Mouse (Mus musculus) forebrain, embryonic 13.5 days (tissue): ENCODE measurements at regions not wholly inside any gene's neighbourhood (a gene's known extent, or its start where the extent isn't known, plus 50 kb on each side); places are given as distances from the start of the nearest gene placed in this dataset.
A peak's percentile ranks its signal among the peaks of the same experiment; 100 is the strongest.
"Not testable (repeated sequence)": the region's sequence is repeated elsewhere in the genome, so short reads cannot be mapped to it uniquely, and the experiment has no call there.

ENCODE experiments used
- ATAC-seq: fragments of 200-750 bp; cut with Nextera tagmentation; 2 replicates; pipeline ENCODE4 v1.8.0; 2017
- H3K27ac ChIP-seq: fragments of 300-500 bp; sonication (generic); 2 replicates; pipeline ENCODE4 v1.5.1; 2015; ENCODE audit warnings: inconsistent platforms, mild to moderate bottlenecking, moderate library complexity
- H3K27me3 ChIP-seq: fragments of 300-500 bp; sonication (generic); 2 replicates; pipeline ENCODE4 v1.6.1; 2015; ENCODE audit warnings: mild to moderate bottlenecking, inconsistent platforms
- H3K36me3 ChIP-seq: fragments of 300-500 bp; sonication (generic); 2 replicates; pipeline ENCODE4 v1.6.1; 2015; ENCODE audit warnings: mild to moderate bottlenecking, inconsistent platforms; ENCODE audit not compliant: poor library complexity, severe bottlenecking
- H3K4me1 ChIP-seq: fragments of 300-500 bp; sonication (generic); 2 replicates; pipeline ENCODE4 v1.6.1; 2015; ENCODE audit warnings: inconsistent platforms
- H3K4me2 ChIP-seq: fragments of 300-500 bp; sonication (generic); 2 replicates; pipeline ENCODE4 v1.6.1; 2015; ENCODE audit warnings: inconsistent platforms, mild to moderate bottlenecking, moderate library complexity
- H3K4me3 ChIP-seq: fragments of 300-500 bp; sonication (generic); 2 replicates; pipeline ENCODE4 v1.5.1; 2015; ENCODE audit warnings: mild to moderate bottlenecking, inconsistent platforms
- H3K9ac ChIP-seq: fragments of 300-500 bp; sonication (generic); 2 replicates; pipeline ENCODE4 v1.6.1; 2015; ENCODE audit warnings: mild to moderate bottlenecking, inconsistent platforms
- H3K9me3 ChIP-seq: fragments of 300-500 bp; sonication (generic); replicated peaks from 2 replicates; pipeline ENCODE4 v1.6.1; 2016; ENCODE audit warnings: inconsistent platforms
- WGBS: fragments of 180-500 bp; shearing (Covaris S2); methylation state at CpG from one replicate; pipeline ENCODE4 v1.1.7; 2015; 5-methylcytosine and 5-hydroxymethylcytosine counted together

DNA sequence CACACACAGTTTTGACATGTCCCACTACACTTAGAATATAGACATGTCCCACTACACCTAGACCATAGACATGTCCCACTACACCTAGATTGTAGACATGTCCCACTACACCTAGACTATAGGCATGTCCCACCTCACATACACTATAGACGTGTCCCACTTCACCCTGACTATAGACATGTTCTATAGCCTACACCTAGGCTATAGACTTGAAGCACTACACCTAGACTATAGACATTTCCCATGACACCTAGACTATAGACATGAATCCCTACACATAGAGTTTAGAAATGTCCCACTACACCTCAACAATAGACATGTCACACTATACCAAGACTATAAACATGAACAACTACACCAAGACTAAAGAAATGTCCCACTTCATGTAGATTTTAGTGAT, 2580.9 kb downstream of the Gm37988 start:
- WGBS = 90% methylated on average over 1 of the region's 1 CpGs
- no peaks in the 10 kb centered on the region for H3K27me3 ChIP-seq
- ATAC-seq = no peak

DNA sequence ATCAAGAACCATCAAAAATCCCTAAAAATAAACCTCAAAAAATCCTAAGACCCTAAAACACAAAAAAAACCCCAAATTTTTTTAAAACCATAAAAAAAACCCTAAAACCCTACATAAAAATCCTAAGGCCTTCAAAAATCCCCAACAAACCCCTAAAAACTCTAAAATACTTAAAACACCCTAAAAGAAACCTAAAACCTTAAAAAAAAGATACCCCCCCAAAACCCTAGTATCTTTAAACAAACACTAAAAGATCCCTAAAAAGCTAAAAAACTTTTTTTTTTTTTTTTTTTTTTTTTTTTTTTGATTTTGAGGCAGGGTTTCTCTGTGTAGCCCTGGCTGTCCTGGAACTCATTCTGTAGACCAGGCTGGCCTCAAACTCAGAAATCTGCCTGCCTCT, 2585.8 kb downstream of the Gm37988 start:
- H3K27ac ChIP-seq = no peak overlapping the region
- H3K36me3 ChIP-seq = no peaks in the 10 kb centered on the region
- no peaks in the 10 kb centered on the region for H3K27me3 ChIP-seq
- ATAC-seq = no peak
- no peak overlapping the region for H3K4me3 ChIP-seq
- H3K9me3 ChIP-seq = no peaks in the 10 kb centered on the region
- no peak overlapping the region for H3K9ac ChIP-seq
- no peaks in the 10 kb centered on the region for H3K4me1 ChIP-seq
- H3K4me2 ChIP-seq = no peak overlapping the region

More for the DNA sequence above, 2580.9 kb downstream of the Gm37988 start:
- H3K9ac ChIP-seq = no peak overlapping the region
- H3K36me3 ChIP-seq = no peaks in the 10 kb centered on the region
- H3K9me3 ChIP-seq = no peaks in the 10 kb centered on the region
- H3K4me1 ChIP-seq = no peaks in the 10 kb centered on the region
- H3K27ac ChIP-seq = no peak overlapping the region
- H3K4me3 ChIP-seq = no peak overlapping the region
- H3K4me2 ChIP-seq = no peak overlapping the region

DNA sequence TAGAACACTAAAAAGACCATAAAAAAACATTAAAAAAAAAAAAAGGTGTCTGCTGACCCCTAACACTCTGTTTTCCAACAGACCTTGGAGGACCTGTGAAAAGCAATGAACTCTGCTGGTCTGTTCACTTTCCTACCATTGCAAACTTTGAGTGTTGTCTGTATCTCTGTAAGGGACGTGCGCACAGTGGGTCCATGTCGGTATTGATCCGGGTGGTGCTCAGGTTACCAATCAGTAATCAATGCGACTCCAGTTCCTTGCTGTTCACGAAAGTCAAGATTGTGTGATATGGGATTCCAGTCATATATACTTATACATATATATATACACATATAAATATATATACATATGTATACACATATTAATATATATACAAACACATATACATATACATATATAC, 2586.5 kb downstream of the Gm37988 start:
- Histone ChIP-seq H3K9ac (no peak overlapping the region), H3K36me3 (no peaks in the 10 kb centered on the region), H3K4me1 (no peaks in the 10 kb centered on the region)

DNA sequence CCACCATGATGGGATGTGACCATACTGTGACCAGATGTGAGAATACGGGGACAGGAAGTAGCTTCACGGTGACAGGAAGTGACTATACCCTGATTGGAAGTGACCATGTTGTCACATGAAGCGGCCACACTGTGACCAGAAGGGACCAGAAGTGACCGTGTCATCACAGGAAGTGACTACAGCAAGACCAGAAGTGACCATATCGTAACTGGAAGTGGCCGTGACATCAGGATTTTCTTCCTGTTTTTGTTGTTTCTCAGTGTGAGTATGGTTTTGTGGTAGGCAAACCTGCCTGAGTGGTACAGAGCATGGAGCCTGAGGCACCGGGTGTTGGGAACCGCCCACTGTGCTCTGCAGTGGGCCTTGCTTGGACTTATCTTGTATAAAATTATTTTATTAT, 2587.8 kb downstream of the Gm37988 start:
- no peaks in the 10 kb centered on the region for H3K9me3 ChIP-seq
- no peaks in the 10 kb centered on the region for H3K27me3 ChIP-seq
- H3K27ac ChIP-seq = no peak overlapping the region
- no peak overlapping the region for H3K9ac ChIP-seq
- WGBS = 97% methylated on average over 8 of the region's 8 CpGs
- H3K4me3 ChIP-seq = no peak overlapping the region
- ATAC-seq = no peak
- H3K36me3 ChIP-seq = no peaks in the 10 kb centered on the region
- no peaks in the 10 kb centered on the region for H3K4me1 ChIP-seq
- H3K4me2 ChIP-seq = no peak overlapping the region

More for the DNA sequence above, 2586.5 kb downstream of the Gm37988 start:
- Histone ChIP-seq H3K27ac (no peak overlapping the region), H3K4me3 (no peak overlapping the region), H3K27me3 (no peaks in the 10 kb centered on the region), H3K9me3 (no peaks in the 10 kb centered on the region), H3K4me2 (no peak overlapping the region)
- WGBS = 96% methylated on average over 6 of the region's 6 CpGs
- ATAC-seq = no peak

DNA sequence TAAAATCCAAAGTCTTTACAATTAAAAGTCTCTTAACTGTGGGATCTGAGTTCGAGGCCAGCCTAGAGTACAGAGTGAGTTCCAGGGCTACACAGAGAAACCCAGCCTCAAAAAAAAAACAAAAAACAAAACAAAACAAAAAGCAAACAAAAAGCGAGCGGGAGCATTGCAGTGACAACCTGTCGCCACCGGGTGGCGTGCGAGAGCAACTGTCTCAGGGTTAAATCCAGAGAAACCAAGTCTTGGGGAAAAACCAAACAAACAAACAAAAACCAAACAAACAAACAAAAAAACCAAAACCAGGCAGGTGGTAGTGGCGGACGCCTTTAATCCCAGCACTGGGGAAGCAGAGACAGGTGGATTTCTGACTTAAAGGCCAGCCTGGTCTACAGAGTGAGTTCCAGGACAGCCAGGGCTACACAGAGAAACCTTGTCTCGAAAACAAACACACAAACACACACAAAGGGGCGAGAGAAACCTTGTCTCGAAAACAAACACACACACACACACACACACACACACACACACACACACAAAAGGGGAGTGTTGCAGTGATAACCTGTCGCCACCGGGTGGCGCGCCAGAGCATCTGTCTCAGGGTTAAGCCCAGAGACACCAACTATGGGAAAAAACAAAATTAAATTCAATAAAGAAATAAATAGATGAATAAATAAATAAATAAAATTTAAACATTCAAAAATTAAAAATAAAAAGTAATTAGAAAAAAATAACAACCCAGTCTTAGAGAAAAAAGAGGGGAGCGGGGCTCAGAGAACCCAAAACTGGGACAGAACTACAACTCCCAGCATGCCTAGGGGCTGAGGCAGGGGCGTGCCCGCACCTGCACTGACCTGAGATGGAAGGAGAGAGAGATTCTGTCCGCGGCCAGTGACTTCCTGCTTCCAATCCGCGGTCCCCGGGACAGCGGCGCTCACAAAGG, 2589.4 kb downstream of the Gm37988 start:
- Histone ChIP-seq H3K27ac (peak overlapping the region; percentile 57; the same call in 1 of the 2 replicates), H3K4me3 (peak overlapping the region; percentile 66), H3K4me1 (no peaks in the 10 kb centered on the region), H3K4me2 (peak overlapping the region; percentile 46), H3K9me3 (no peaks in the 10 kb centered on the region), H3K36me3 (no peaks in the 10 kb centered on the region), H3K9ac (peak overlapping the region; percentile 65), H3K27me3 (no peaks in the 10 kb centered on the region)
- peak; percentile 90 for ATAC-seq
- WGBS = 16% methylated on average over 26 of the region's 26 CpGs

DNA sequence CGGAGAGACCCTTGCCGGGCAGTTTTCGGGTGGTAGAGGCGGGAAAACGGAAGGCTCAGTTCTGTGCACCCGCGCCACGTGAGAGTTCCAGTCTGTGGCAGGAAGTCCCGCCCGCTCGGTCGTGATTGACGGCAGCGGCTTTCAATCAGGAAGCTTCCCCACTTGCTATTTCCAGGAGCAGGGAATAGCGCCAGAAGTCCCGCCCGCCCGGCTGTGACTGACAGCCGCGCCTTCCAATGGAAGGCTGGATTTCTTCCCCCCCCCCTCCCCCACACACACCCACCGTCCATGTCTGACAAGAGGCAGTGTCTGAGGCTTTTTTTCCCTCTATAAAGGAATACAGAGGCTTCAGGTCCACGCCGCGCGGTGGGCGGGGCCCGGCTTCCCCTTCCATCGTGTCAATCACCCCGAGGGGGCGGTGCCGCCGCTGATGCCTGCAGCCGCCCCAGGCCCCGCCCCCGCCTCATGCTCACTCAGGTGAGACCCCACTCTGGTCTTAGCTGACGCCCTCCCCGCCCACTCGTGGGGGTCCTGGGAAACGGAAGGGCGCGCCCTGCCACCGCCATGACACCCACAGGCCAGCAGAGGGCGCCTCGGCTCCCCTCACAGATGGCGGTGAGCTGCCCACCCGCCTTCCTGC, 2590.2 kb downstream of the Gm37988 start:
- H3K27me3 ChIP-seq = no peaks in the 10 kb centered on the region
- H3K36me3 ChIP-seq = no peaks in the 10 kb centered on the region
- no peaks in the 10 kb centered on the region for H3K4me1 ChIP-seq
- under 1% methylated on average over 44 of the region's 46 CpGs for WGBS
- no peaks in the 10 kb centered on the region for H3K9me3 ChIP-seq
- H3K4me3 ChIP-seq = peak overlapping the region; percentile 66
- H3K27ac ChIP-seq = peak overlapping the region; percentile 81
- H3K4me2 ChIP-seq = peak overlapping the region; percentile 61
- peak overlapping the region; percentile 70 for H3K9ac ChIP-seq
- peak; percentile 97 for ATAC-seq

DNA sequence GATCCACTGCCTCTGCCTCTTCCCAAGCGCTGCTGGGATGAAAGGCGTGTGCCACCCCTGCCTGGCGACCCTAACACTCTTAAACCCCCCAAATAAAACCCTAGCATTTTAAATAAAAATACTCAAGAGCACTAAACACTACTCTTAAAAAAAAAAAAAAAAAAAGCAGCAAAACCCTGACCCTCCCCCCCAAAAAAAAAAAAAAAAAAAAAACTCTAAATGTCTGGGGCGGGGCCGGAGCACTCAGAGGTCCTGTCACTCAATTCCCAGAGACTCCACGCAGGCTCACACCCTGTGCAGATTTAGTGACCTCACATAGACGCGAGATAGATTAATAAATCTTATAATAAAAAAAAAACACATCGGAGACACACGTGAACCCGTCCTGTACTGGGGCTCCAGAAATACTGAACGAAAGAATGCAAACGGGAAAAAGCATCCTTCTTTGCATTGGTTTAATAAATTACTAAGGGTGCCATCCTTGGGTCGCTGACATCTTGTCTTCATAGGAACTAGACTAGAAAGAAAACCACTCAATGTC, 2591.1 kb downstream of the Gm37988 start:
- peak overlapping the region; percentile 70 for H3K9ac ChIP-seq
- H3K4me1 ChIP-seq = no peaks in the 10 kb centered on the region
- peak overlapping the region; percentile 66 for H3K4me3 ChIP-seq
- H3K4me2 ChIP-seq = peak overlapping the region; percentile 61
- no peaks in the 10 kb centered on the region for H3K27me3 ChIP-seq
- 61% methylated on average over 14 of the region's 14 CpGs for WGBS
- ATAC-seq = no peak
- no peak overlapping the region for H3K27ac ChIP-seq
- H3K36me3 ChIP-seq = no peaks in the 10 kb centered on the region
- no peaks in the 10 kb centered on the region for H3K9me3 ChIP-seq

DNA sequence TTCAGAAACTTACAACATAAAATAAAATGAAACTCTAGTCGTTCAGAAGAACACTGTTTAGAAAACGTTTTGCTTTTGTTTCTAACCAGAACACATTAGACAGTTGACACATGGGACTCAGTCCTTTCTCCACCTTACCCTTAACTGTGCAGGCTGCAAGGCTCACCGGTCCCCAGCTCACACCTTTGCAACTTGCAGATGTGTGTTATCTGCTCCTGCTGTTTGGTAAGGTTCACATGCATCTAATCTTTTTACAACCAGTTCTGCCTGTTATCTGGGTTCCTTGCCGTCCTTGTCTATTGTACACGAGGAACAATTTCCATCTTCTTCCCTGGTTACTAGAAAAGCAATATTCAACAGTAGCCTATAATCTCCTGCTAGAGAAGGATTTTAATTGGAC, 2598.0 kb downstream of the Gm37988 start:
- H3K4me3 ChIP-seq, H3K27ac ChIP-seq, H3K36me3 ChIP-seq, ATAC-seq, H3K4me1 ChIP-seq, H3K9me3 ChIP-seq, H3K4me2 ChIP-seq, H3K9ac ChIP-seq, H3K27me3 ChIP-seq: not testable (repeated sequence)
- 73% methylated on average over 5 of the region's 5 CpGs for WGBS

DNA sequence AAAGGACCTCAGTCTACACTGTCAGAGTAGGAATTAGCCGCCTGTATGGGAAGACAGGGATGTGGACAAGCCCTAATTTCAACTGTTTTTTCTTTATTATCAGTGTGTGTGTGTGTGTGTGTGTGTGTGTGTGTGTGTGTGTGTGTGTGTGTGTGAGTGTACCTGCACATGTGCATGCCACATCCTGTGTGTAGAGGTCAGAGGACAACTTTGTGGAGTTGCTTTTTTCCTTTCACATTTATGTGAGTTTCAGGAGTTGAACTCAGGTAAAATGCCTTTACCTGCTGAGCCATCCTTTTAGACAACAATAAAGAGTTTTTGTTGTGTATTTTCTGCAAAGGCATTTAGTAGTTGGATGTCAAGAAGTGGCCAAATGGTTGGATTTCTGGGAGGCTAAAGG, 2606.8 kb downstream of the Gm37988 start:
- H3K4me3 ChIP-seq = no peak overlapping the region
- no peaks in the 10 kb centered on the region for H3K4me1 ChIP-seq
- no peak overlapping the region for H3K27ac ChIP-seq
- H3K9ac ChIP-seq = no peak overlapping the region
- H3K4me2 ChIP-seq = no peak overlapping the region
- ATAC-seq = no peak
- no peaks in the 10 kb centered on the region for H3K9me3 ChIP-seq
- H3K27me3 ChIP-seq = no peaks in the 10 kb centered on the region
- no peaks in the 10 kb centered on the region for H3K36me3 ChIP-seq
- 88% methylated on average over 1 of the region's 1 CpGs for WGBS

DNA sequence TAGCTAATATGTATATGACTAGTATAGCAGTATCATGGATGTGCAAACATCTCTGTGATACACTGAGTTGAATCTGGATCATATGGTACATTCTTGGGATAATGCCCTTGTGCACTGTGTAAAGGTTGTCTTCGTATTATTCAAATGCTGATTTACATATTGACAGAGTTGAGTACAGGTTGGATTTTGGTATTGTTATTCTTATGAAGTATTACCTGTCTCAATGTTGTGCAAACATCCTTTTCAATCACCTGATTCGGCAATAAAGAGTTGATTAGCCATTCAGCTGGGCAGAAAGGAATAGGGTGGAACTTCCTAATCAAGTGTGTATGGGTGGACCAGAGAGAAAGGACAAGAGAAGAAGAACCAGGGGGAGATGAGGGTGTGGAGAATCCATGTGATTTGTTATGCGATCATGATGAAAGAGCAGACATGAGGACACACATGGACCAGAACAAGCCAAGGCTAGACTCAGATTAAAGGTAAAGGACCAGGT, 2644.0 kb downstream of the Gm37988 start:
- no peaks in the 10 kb centered on the region for H3K36me3 ChIP-seq
- H3K27ac ChIP-seq = no peak overlapping the region
- 80% methylated on average over 3 of the region's 3 CpGs for WGBS

DNA sequence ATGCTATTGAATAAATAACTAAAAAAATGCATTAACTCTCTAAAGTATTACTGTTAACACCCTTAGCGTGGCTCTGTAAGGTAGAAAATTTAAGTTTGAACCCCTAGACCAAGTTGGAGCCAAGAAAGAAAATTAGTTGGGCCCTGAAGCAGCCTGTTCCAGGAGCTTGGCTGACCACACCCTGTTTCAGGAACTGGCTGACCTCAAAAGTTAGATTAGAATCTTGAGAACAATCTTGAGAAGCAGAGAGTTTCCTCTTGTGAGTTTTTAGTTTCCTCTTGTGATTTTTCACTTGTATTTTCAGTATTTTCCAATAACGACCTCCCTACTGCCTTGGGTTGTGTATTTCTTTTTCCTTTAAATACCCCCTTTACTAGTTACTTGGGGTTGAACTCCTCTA, 2647.2 kb downstream of the Gm37988 start:
- H3K9ac ChIP-seq = no peak overlapping the region
- H3K36me3 ChIP-seq = no peaks in the 10 kb centered on the region
- no peak overlapping the region for H3K27ac ChIP-seq
- no peak overlapping the region for H3K4me3 ChIP-seq
- no peaks in the 10 kb centered on the region for H3K27me3 ChIP-seq
- no peak for ATAC-seq
- H3K9me3 ChIP-seq = no peaks in the 10 kb centered on the region
- no peaks in the 10 kb centered on the region for H3K4me1 ChIP-seq
- WGBS = 85% methylated on average over 2 of the region's 2 CpGs
- no peak overlapping the region for H3K4me2 ChIP-seq

More for the DNA sequence above, 2644.0 kb downstream of the Gm37988 start:
- Histone ChIP-seq H3K4me2 (no peak overlapping the region), H3K9ac (no peak overlapping the region), H3K27me3 (no peaks in the 10 kb centered on the region), H3K4me1 (no peaks in the 10 kb centered on the region), H3K9me3 (no peaks in the 10 kb centered on the region), H3K4me3 (no peak overlapping the region)
- ATAC-seq = no peak

DNA sequence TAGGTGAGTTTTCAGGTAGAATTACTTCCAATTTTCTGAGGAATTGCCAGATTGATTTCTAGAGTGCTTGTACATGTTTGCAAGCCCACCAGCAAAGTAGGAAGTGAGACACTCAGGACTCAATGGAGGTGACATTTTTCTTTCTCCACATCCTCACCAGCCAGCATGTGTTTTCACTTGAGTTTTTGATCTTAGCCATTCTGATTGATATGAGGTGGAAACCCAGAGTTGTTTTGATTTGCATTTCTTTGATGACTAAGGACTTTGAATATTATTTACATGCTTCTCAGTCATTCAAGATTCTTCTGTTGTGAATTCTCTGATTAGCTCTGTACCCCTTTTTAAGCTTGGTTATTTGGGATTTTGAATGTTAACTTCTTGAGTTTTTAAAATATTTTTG, 2650.2 kb downstream of the Gm37988 start:
- Histone ChIP-seq H3K4me2 (no peak overlapping the region), H3K27ac (no peak overlapping the region), H3K9me3 (no peaks in the 10 kb centered on the region), H3K27me3 (no peaks in the 10 kb centered on the region), H3K4me3 (no peak overlapping the region), H3K4me1 (no peaks in the 10 kb centered on the region), H3K36me3 (no peaks in the 10 kb centered on the region), H3K9ac (no peak overlapping the region)
- ATAC-seq = no peak
